Mouse (Mus musculus) induced T-regulatory cell, adult 2 months (primary cell): ENCODE results near the gene Hist1h4c.
"Not testable (repeated sequence)": the region's sequence is repeated elsewhere in the genome, so short reads cannot be mapped to it uniquely, and the experiment has no call there.

ENCODE experiments used
- DNase-seq: peaks from one replicate; pipeline ENCODE4 v3.0.0-alpha.2; 2012; ENCODE audit warnings: low read depth

The Hist1h4c gene

GRCm38 (mm10) chr13:23729192-23729525 lies 30.9 kb upstream of the Hist1h4c start:
- no peak for DNase-seq

- DNase-seq, result no peak
Observed at GRCm38 (mm10) chr13:23728472-23729191, 30.4 kb upstream of the Hist1h4c start.

GRCm38 (mm10) chr13:23725213-23725612 lies 27.0 kb upstream of the Hist1h4c start:
- no peak for DNase-seq

- DNase-seq, result no peak
Observed at GRCm38 (mm10) chr13:23724239-23724638, 26.0 kb upstream of the Hist1h4c start.

GRCm38 (mm10) chr13:23717593-23718245 lies 19.5 kb upstream of the Hist1h4c start:
- DNase-seq, result not testable (repeated sequence)

- DNase-seq, result no peak
Observed at GRCm38 (mm10) chr13:23717176-23717575, 18.9 kb upstream of the Hist1h4c start.

- no peak for DNase-seq
Observed at GRCm38 (mm10) chr13:23716261-23717042, 18.2 kb upstream of the Hist1h4c start.

GRCm38 (mm10) chr13:23710374-23711089 lies 12.3 kb upstream of the Hist1h4c start, which contains the start of gene Hfe:
Gene Hfe (minus strand): TSS chr13:23710854.
- DNase-seq, result peak; percentile 83

GRCm38 (mm10) chr13:23709714-23710373 lies 11.6 kb upstream of the Hist1h4c start:
- no peak for DNase-seq

GRCm38 (mm10) chr13:23708654-23709053 lies 10.4 kb upstream of the Hist1h4c start:
- no peak for DNase-seq

- no peak for DNase-seq
Observed at GRCm38 (mm10) chr13:23708041-23708440, 9.8 kb upstream of the Hist1h4c start.

- DNase-seq, result no peak
Observed at GRCm38 (mm10) chr13:23706771-23707170, 8.5 kb upstream of the Hist1h4c start.

GRCm38 (mm10) chr13:23705751-23706356 lies 7.6 kb upstream of the Hist1h4c start:
- DNase-seq, result no peak

- not testable (repeated sequence) for DNase-seq
Observed at GRCm38 (mm10) chr13:23702801-23703200, 4.5 kb upstream of the Hist1h4c start.

- no peak for DNase-seq
Observed at GRCm38 (mm10) chr13:23702220-23702619, 4.0 kb upstream of the Hist1h4c start.

GRCm38 (mm10) chr13:23700786-23701520 lies 2.7 kb upstream of the Hist1h4c start:
- peak; percentile 91 for DNase-seq

- DNase-seq, result no peak
Observed at GRCm38 (mm10) chr13:23699767-23700166, 1.5 kb upstream of the Hist1h4c start.

- DNase-seq, result no peak
Observed at GRCm38 (mm10) chr13:23698996-23699395, 742 bp upstream of the Hist1h4c start.

GRCm38 (mm10) chr13:23697491-23698299 lies 559 bp downstream of the Hist1h4c start:
- peak; percentile 92 for DNase-seq

- peak; percentile 29 for DNase-seq
Observed at GRCm38 (mm10) chr13:23696061-23696474, 2.2 kb downstream of the Hist1h4c start.
